Mouse (Mus musculus) hindbrain, embryonic 15.5 days (tissue): ENCODE measurements around the gene Slc35b1. TPM values are rescaled to one million over a fixed set of nuclear protein-coding genes. Genes with fewer than 3 reads are reported as not detected.

ENCODE experiments used
- ATAC-seq: fragments of 200-750 bp; cut with Nextera tagmentation; 2 replicates; pipeline ENCODE4 v1.8.0; 2017; ENCODE audit warnings: low read depth, moderate number of reproducible peaks, moderate TSS enrichment; ENCODE audit not compliant: low FRiP score
- H3K27ac ChIP-seq: fragments of 300-500 bp; sonication (generic); replicated peaks from 2 replicates; pipeline ENCODE4 v1.5.1; 2015; ENCODE audit warnings: mild to moderate bottlenecking, inconsistent platforms
- H3K27me3 ChIP-seq: fragments of 300-500 bp; sonication (generic); 2 replicates; pipeline ENCODE4 v1.6.1; 2015; ENCODE audit warnings: control low read depth, inconsistent platforms
- H3K36me3 ChIP-seq: fragments of 300-500 bp; sonication (generic); 2 replicates; pipeline ENCODE4 v1.6.1; 2015; ENCODE audit warnings: control low read depth, inconsistent platforms
- H3K4me1 ChIP-seq: fragments of 300-500 bp; sonication (generic); replicated peaks from 2 replicates; pipeline ENCODE4 v1.6.1; 2015; ENCODE audit warnings: control low read depth, inconsistent platforms
- H3K4me2 ChIP-seq: fragments of 300-500 bp; sonication (generic); 2 replicates; pipeline ENCODE4 v1.6.1; 2015; ENCODE audit warnings: moderate library complexity, mild to moderate bottlenecking, inconsistent platforms
- H3K4me3 ChIP-seq: fragments of 300-500 bp; sonication (generic); 2 replicates; pipeline ENCODE4 v1.5.1; 2015; ENCODE audit warnings: mild to moderate bottlenecking, inconsistent platforms
- H3K9ac ChIP-seq: fragments of 300-500 bp; sonication (generic); 2 replicates; pipeline ENCODE4 v1.6.1; 2015; ENCODE audit warnings: inconsistent platforms
- H3K9me3 ChIP-seq: fragments of 300-500 bp; sonication (generic); 2 replicates; pipeline ENCODE4 v1.6.1; 2016; ENCODE audit warnings: control low read depth, inconsistent platforms
- WGBS: fragments of 180-500 bp; shearing (Covaris S2); methylation state at CpG from one replicate; pipeline ENCODE4 v1.1.7; 2015; 5-methylcytosine and 5-hydroxymethylcytosine counted together
- polyA plus RNA-seq: library from polyadenylated mRNA; unstranded; fragments of >200 nt; fragmentation: Nextera tagmentation; extraction: Ambion mirVana; gene quantifications from 2 replicates; pipeline ENCODE4 v1.2.1, GENCODE M21; 2015

The Slc35b1 gene
- polyA plus RNA-seq, 1 experiment from 2014 or later: 140 TPM

- WGBS: 0% methylated on average over 14 of the region's 14 CpGs
- H3K4me1 ChIP-seq: peaks cover 16% of the 10 kb centered on the region
- H3K27ac ChIP-seq: peak overlapping the region; percentile 92
- no peaks in the 10 kb centered on the region for H3K27me3 ChIP-seq
- peak overlapping the region; percentile 56 for H3K4me2 ChIP-seq
- peak; percentile 32; the same call in 1 of the 2 replicates for ATAC-seq
- peak overlapping the region; percentile 92 for H3K9ac ChIP-seq
- peak overlapping the region; percentile 72 for H3K4me3 ChIP-seq
- H3K36me3 ChIP-seq: peaks cover 27% of the 10 kb centered on the region
- no peaks in the 10 kb centered on the region for H3K9me3 ChIP-seq
Measured at GRCm38 (mm10) chr11:95384973-95385320, 455 bp downstream of the Slc35b1 start.

- Histone ChIP-seq H3K4me2 (no peak overlapping the region), H3K9me3 (no peaks in the 10 kb centered on the region), H3K4me3 (no peak overlapping the region), H3K4me1 (peaks cover 27% of the 10 kb centered on the region), H3K27ac (no peak overlapping the region), H3K27me3 (no peaks in the 10 kb centered on the region), H3K36me3 (peaks cover 35% of the 10 kb centered on the region), H3K9ac (no peak overlapping the region)
- WGBS: 91% methylated on average over 7 of the region's 7 CpGs
- no peak for ATAC-seq
Measured at GRCm38 (mm10) chr11:95387354-95387753, 2.9 kb downstream of the Slc35b1 start.

DNA sequence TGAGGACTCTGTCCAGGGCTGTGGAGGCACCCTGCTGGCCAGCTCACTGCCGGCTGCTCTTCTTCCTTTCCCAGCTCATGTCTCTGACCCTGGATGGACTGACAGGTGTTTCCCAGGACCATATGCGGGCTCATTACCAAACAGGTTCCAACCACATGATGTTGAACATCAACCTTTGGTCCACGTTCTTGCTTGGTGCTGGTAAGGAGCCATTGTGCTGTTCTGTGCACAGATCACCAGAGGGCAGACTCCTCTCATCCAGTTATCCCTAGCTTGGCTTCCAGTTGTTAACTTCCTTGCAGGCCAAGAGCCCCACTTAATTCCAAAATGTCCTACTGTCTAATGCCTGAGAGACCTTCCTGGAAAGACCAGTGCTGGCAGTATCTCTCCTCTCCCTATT is 4.5 kb downstream of the Slc35b1 start:
- H3K9ac ChIP-seq: no peak overlapping the region
- 70% methylated on average over 3 of the region's 3 CpGs for WGBS
- H3K9me3 ChIP-seq: no peaks in the 10 kb centered on the region
- ATAC-seq: no peak
- H3K27ac ChIP-seq: no peak overlapping the region
- H3K27me3 ChIP-seq: no peaks in the 10 kb centered on the region
- H3K4me3 ChIP-seq: no peak overlapping the region
- peaks cover 33% of the 10 kb centered on the region for H3K4me1 ChIP-seq
- peaks cover 35% of the 10 kb centered on the region for H3K36me3 ChIP-seq
- H3K4me2 ChIP-seq: no peak overlapping the region

DNA sequence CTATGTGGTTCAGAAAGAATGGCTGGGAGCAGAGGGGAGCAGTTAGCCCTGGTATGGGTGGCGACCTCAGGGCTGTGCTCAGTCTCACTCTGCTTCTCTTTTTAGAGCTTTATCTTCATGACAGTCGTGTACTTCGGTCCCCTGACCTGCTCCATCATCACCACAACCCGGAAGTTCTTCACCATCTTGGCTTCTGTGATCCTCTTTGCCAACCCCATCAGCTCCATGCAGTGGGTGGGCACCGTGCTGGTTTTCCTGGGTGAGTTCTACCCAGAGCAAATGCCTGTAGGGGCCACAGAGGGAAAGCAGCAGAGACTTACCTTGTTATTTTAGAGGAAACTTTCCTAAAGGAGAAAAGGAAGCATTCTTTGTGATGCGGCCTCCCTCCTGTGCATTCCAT is 5.9 kb downstream of the Slc35b1 start:
- H3K27ac ChIP-seq: no peak overlapping the region
- 94% methylated on average over 6 of the region's 6 CpGs for WGBS
- ATAC-seq: no peak
- H3K9me3 ChIP-seq: no peaks in the 10 kb centered on the region
- H3K4me3 ChIP-seq: no peak overlapping the region
- peaks cover 35% of the 10 kb centered on the region for H3K36me3 ChIP-seq
- no peak overlapping the region for H3K9ac ChIP-seq
- H3K4me1 ChIP-seq: peaks cover 32% of the 10 kb centered on the region
- no peak overlapping the region for H3K4me2 ChIP-seq
- H3K27me3 ChIP-seq: no peaks in the 10 kb centered on the region

GRCm38 (mm10) chr11:95391201-95391600 is 6.7 kb downstream of the Slc35b1 start:
- H3K4me2 ChIP-seq: no peak overlapping the region
- H3K36me3 ChIP-seq: peaks cover 35% of the 10 kb centered on the region
- WGBS: 75% methylated on average over 4 of the region's 4 CpGs
- no peak overlapping the region for H3K4me3 ChIP-seq
- H3K9me3 ChIP-seq: no peaks in the 10 kb centered on the region
- peaks cover 24% of the 10 kb centered on the region for H3K4me1 ChIP-seq
- H3K27me3 ChIP-seq: no peaks in the 10 kb centered on the region
- no peak overlapping the region for H3K27ac ChIP-seq
- no peak for ATAC-seq
- no peak overlapping the region for H3K9ac ChIP-seq

GRCm38 (mm10) chr11:95391743-95392142 is 7.3 kb downstream of the Slc35b1 start:
- Histone ChIP-seq H3K4me1 (peaks cover 18% of the 10 kb centered on the region), H3K27me3 (no peaks in the 10 kb centered on the region), H3K4me2 (no peak overlapping the region), H3K36me3 (peaks cover 32% of the 10 kb centered on the region), H3K9ac (no peak overlapping the region), H3K27ac (peak overlapping the region; percentile 51), H3K9me3 (no peaks in the 10 kb centered on the region), H3K4me3 (no peak overlapping the region)
- ATAC-seq: no peak
- 73% methylated on average over 5 of the region's 5 CpGs for WGBS

- no peak overlapping the region for H3K9ac ChIP-seq
- ATAC-seq: peak; percentile 83
- H3K4me3 ChIP-seq: no peak overlapping the region
- 32% methylated on average over 7 of the region's 7 CpGs for WGBS
- H3K27me3 ChIP-seq: no peaks in the 10 kb centered on the region
- H3K9me3 ChIP-seq: no peaks in the 10 kb centered on the region
- H3K4me2 ChIP-seq: no peak overlapping the region
- peaks cover 16% of the 10 kb centered on the region for H3K4me1 ChIP-seq
- peak overlapping the region; percentile 51 for H3K27ac ChIP-seq
- peaks cover 27% of the 10 kb centered on the region for H3K36me3 ChIP-seq
Measured at GRCm38 (mm10) chr11:95392223-95392667, 7.8 kb downstream of the Slc35b1 start.

- Histone ChIP-seq H3K4me2 (no peak overlapping the region), H3K4me3 (no peak overlapping the region), H3K27ac (peak overlapping the region; percentile 0), H3K4me1 (peaks cover 18% of the 10 kb centered on the region), H3K9ac (no peak overlapping the region), H3K36me3 (peaks cover 20% of the 10 kb centered on the region), H3K27me3 (no peaks in the 10 kb centered on the region), H3K9me3 (no peaks in the 10 kb centered on the region)
- 75% methylated on average over 11 of the region's 11 CpGs for WGBS
- ATAC-seq: no peak
Measured at GRCm38 (mm10) chr11:95392708-95393499, 8.4 kb downstream of the Slc35b1 start.

- H3K9me3 ChIP-seq: no peaks in the 10 kb centered on the region
- no peak overlapping the region for H3K9ac ChIP-seq
- WGBS: 45% methylated on average over 5 of the region's 5 CpGs
- no peak overlapping the region for H3K4me3 ChIP-seq
- ATAC-seq: no peak
- H3K27ac ChIP-seq: peak overlapping the region; percentile 0; the same call in 1 of the 2 replicates
- no peak overlapping the region for H3K4me2 ChIP-seq
- no peaks in the 10 kb centered on the region for H3K27me3 ChIP-seq
- peaks cover 23% of the 10 kb centered on the region for H3K4me1 ChIP-seq
- H3K36me3 ChIP-seq: peaks cover 15% of the 10 kb centered on the region
Measured at GRCm38 (mm10) chr11:95393500-95393816, 9.0 kb downstream of the Slc35b1 start.

DNA sequence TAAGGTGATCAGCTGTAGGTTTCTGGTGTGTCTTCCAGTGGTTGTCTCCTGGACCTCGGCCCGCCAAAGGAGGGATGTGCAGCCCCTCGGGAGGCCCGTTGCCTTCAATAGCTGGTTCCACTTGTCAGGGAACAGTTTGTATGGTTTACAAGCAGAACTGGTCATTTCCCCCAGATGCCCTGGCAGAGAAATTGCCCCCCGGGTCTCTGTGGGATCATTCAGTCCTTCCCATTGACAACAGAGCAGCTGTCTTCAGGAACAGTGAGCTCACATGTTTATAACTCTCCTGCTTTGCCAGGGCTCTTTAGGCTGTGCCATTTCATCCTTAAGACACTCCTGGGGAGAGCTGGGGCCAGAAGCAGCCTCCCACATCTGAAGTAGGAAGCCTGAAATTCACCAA is 9.6 kb downstream of the Slc35b1 start:
- WGBS: 49% methylated on average over 5 of the region's 5 CpGs
- H3K4me2 ChIP-seq: no peak overlapping the region
- peaks cover 23% of the 10 kb centered on the region for H3K4me1 ChIP-seq
- H3K9ac ChIP-seq: no peak overlapping the region
- no peak overlapping the region for H3K27ac ChIP-seq
- H3K4me3 ChIP-seq: no peak overlapping the region
- no peaks in the 10 kb centered on the region for H3K9me3 ChIP-seq
- H3K27me3 ChIP-seq: no peaks in the 10 kb centered on the region
- peaks cover 15% of the 10 kb centered on the region for H3K36me3 ChIP-seq
- ATAC-seq: no peak

DNA sequence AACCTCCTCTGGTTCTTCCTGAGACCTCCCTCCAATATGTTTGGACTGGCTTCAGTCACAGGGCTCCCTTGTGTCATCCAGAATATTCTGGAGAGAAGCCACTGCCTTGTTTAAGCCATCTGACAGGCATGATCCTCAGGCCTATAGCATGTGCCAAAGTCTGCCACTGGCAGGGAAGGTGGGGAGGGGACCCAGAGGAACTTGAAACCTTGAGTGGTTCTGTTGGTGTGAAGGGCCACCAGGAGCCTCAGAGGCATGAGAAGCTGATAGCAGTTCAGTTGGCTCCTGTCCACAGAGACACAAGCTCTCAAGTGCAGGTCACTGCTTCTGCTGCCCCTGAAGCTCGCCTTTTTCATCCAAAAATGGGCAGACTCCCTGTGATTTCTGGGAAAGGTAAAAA is 12.1 kb downstream of the Slc35b1 start:
- Histone ChIP-seq H3K27ac (no peak overlapping the region), H3K4me1 (peaks cover 25% of the 10 kb centered on the region), H3K9me3 (no peaks in the 10 kb centered on the region), H3K4me2 (no peak overlapping the region), H3K4me3 (no peak overlapping the region), H3K27me3 (no peaks in the 10 kb centered on the region), H3K36me3 (no peaks in the 10 kb centered on the region; the same call in 1 of the 2 replicates), H3K9ac (no peak overlapping the region)
- WGBS: 70% methylated on average over 1 of the region's 1 CpGs
- ATAC-seq: no peak

DNA sequence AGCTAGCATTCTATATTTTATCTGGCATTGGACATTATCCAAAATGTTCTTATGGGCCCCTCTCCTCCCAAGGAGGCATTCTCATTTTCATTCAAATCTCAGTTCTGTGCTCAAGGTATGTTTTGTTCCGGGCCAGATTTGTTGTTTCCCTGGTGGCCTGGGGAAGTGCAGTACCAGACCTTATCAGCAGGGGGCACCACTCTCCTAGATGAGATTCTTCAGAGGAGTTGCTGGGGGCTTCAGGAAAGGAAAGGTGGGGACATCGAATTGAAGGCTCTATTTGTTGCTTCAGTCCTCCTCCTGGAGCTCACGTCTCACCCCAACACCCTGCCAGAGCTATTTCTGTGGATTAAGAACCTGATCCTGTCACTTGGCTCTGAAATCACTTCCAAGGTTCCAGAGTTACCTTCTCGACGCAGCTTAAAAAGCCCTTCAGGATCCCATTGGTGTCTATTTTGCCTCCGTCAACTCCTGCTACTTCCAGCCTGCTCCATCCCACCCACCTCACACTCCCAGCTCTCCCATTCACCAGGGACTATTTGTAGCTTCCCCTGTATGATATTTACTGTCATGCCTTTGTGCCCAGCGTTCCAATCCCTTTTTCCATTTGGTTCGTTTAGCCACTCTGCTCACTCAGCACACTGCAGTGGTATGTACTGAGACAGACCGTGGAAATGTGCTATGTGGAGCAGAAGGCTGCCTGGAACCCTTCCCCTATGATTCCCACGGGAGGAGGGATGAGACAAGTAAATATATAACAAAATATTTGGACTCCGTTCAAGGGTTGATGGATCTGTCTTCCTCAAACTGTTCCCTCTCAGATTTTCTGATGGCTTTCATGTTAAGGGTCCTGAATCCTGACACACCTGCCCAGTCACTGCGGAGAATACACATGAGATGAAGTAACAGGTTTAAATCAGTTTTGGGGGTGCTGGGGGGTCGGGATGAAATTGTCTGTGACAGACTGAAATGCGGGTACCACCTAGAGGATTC is 13.6 kb downstream of the Slc35b1 start:
- no peaks in the 10 kb centered on the region for H3K36me3 ChIP-seq
- H3K4me2 ChIP-seq: no peak overlapping the region
- H3K9ac ChIP-seq: no peak overlapping the region
- no peaks in the 10 kb centered on the region for H3K9me3 ChIP-seq
- no peak overlapping the region for H3K27ac ChIP-seq
- H3K4me1 ChIP-seq: peaks cover 11% of the 10 kb centered on the region
- no peaks in the 10 kb centered on the region for H3K27me3 ChIP-seq
- no peak overlapping the region for H3K4me3 ChIP-seq
- 56% methylated on average over 14 of the region's 14 CpGs for WGBS
- ATAC-seq: no peak
